Mouse (Mus musculus): ENCODE results near the gene Prkag1.

The Prkag1 gene

GRCm38 (mm10) chr15:98771813-98772425 is 59.4 kb downstream of the Prkag1 start:
- no peak for DNase-seq (ENCODE audit: low spot score in 2 of 2)

DNA sequence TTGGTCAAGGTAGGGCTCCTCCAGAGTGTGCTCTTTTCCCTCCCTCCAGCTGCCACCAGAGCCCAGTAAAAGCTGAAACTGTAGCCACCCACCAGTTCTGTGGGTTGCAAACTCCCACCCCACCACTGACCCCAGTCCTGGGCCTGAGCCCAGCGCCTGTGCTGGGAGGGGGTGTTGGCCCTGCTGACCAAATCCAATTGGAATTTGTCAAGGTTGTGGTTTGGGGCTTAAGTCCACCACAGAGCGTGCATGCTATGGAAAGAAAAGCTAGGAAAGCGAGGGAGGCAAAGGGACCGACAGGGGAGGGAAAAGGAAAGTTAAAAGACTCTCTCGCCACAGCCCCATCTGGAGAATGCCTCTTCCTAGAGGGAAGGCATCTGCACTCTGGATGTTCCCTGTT is 63.1 kb downstream of the Prkag1 start:
- DNase-seq (ENCODE audit: low spot score in 2 of 2) = no peak

DNA sequence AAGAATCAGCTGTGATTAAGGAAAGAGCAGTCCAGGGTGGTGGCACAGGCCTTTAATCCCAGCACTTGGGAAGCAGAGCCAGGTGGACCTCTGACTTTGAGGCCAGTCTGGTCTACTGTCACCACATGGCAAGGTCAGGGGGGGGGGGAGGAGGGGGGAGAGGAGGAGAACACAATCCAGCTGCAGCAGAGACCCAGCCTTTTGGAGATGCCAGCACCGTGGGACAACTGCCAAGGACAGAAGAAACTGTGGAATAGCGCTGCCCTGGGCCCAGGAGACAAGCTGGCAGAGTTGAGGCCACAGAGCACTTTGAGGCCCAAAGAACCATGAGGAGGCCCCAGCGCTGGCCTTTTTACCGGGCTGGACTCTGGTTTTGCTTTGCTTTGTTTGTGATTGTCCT is 65.4 kb downstream of the Prkag1 start:
- DNase-seq (ENCODE audit: low spot score in 2 of 2) = no peak
